Mouse (Mus musculus) hindbrain, embryonic 16.5 days (tissue): ENCODE measurements around the gene Slc29a1. TPM values are rescaled to one million over a fixed set of nuclear protein-coding genes. Genes with fewer than 3 reads are reported as not detected.

ENCODE experiments used
- ATAC-seq: fragments of 200-750 bp; cut with Nextera tagmentation; 2 replicates; pipeline ENCODE4 v1.8.0; 2017; ENCODE audit warnings: moderate TSS enrichment, moderate library complexity
- H3K27ac ChIP-seq: fragments of 300-500 bp; sonication (generic); 2 replicates; pipeline ENCODE4 v1.5.1; 2014; ENCODE audit warnings: low read depth, mild to moderate bottlenecking, control low read depth, low read length, moderate library complexity
- H3K27me3 ChIP-seq: fragments of 300-500 bp; sonication (generic); replicated peaks from 2 replicates; pipeline ENCODE4 v1.6.1; 2014; ENCODE audit warnings: low read length; ENCODE audit not compliant: control insufficient read depth, insufficient read depth
- H3K36me3 ChIP-seq: fragments of 300-500 bp; sonication (generic); 2 replicates; pipeline ENCODE4 v1.6.1; 2014; ENCODE audit warnings: mild to moderate bottlenecking, low read length, moderate library complexity, mixed read lengths; ENCODE audit not compliant: control insufficient read depth, insufficient read depth
- H3K4me1 ChIP-seq: fragments of 300-500 bp; sonication (generic); 2 replicates; pipeline ENCODE4 v1.6.1; 2014; ENCODE audit warnings: low read depth, low read length; ENCODE audit not compliant: control insufficient read depth, insufficient read depth
- H3K4me2 ChIP-seq: fragments of 300-500 bp; sonication (generic); 2 replicates; pipeline ENCODE4 v1.6.1; 2014; ENCODE audit warnings: mild to moderate bottlenecking, low read length, control low read depth, moderate library complexity
- H3K4me3 ChIP-seq: fragments of 300-500 bp; sonication (generic); 2 replicates; pipeline ENCODE4 v1.5.1; 2014; ENCODE audit warnings: mild to moderate bottlenecking, low read length, control low read depth, moderate library complexity
- H3K9ac ChIP-seq: fragments of 300-500 bp; sonication (generic); 2 replicates; pipeline ENCODE4 v1.6.1; 2014; ENCODE audit warnings: low read depth, mild to moderate bottlenecking, control low read depth, low read length, moderate library complexity
- H3K9me3 ChIP-seq: fragments of 300-500 bp; sonication (generic); 2 replicates; pipeline ENCODE4 v1.6.1; 2014; ENCODE audit warnings: mild to moderate bottlenecking, low read length, moderate library complexity; ENCODE audit not compliant: control insufficient read depth
- whole genome bisulfite sequencing: fragments of 180-500 bp; shearing (Covaris S2); extraction: QIAGEN DNeasy Blood & Tissue Kit; methylation state at CpG from one replicate; pipeline ENCODE4 v1.1.7; 2014; 5-methylcytosine and 5-hydroxymethylcytosine counted together
- polyA plus RNA-seq: library from polyadenylated mRNA; unstranded; fragments of >200 nt; fragmentation: Nextera tagmentation; extraction: Ambion mirVana; gene quantifications from 2 replicates; pipeline ENCODE4 v1.2.1, GENCODE M21; 2015

Slc29a1 gene
- polyA plus RNA-seq, 1 experiment from 2014 or later: 56.5 TPM

DNA sequence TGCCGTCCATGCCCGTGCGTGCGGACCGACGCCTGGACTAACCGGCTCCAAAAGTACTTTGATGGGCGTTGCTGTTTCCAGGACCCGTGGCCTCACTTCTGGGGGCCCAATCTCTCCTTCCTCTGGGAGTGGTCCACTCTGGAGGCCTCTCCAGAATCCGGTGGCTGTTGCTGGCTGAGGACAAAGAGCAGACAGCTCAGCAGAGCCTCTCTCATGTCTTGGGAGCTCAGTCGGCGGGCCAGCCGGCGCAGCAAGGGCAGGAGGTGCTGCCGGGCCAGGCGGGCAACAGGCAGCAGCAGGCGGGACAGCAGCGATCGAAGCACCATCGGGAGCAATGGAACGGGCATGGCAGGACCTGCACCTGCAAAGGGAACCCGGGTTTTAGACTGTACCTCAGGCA, 1.9 kb upstream of the Slc29a1 start:
- H3K9me3 ChIP-seq: no peaks in the 10 kb centered on the region
- no peaks in the 10 kb centered on the region for H3K36me3 ChIP-seq
- no peak overlapping the region for H3K4me3 ChIP-seq
- 12% methylated on average over 22 of the region's 22 CpGs for WGBS
- H3K9ac ChIP-seq: no peak overlapping the region
- ATAC-seq: no peak
- peaks cover 12% of the 10 kb centered on the region for H3K27me3 ChIP-seq
- H3K4me2 ChIP-seq: no peak overlapping the region
- H3K4me1 ChIP-seq: peaks cover 10% of the 10 kb centered on the region
- H3K27ac ChIP-seq: no peak overlapping the region

DNA sequence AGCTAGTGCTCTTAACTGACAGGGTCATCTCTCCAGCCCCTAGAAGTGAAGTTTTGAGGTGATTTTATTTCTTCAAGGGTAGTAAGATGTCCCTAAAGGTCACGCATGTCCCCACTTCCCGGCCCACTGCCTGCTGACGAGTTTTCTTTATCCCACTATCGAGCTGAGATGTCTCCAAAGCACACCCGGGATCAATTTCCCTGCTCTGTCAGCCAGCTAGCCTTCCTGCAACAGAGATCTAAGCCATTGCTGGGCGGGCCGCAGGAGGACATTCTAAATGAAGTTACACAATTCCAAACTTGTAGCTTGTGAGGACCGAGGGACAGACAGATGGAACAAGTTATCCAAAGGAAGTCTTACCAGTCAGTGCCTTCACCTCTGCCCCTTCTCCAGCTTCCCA, 861 bp upstream of the Slc29a1 start:
- Histone ChIP-seq H3K4me2 (no peak overlapping the region), H3K27ac (no peak overlapping the region), H3K4me3 (no peak overlapping the region), H3K36me3 (no peaks in the 10 kb centered on the region), H3K9ac (no peak overlapping the region), H3K4me1 (peaks cover 20% of the 10 kb centered on the region), H3K27me3 (peaks cover 12% of the 10 kb centered on the region), H3K9me3 (no peaks in the 10 kb centered on the region)
- ATAC-seq: no peak
- WGBS: 60% methylated on average over 8 of the region's 8 CpGs

DNA sequence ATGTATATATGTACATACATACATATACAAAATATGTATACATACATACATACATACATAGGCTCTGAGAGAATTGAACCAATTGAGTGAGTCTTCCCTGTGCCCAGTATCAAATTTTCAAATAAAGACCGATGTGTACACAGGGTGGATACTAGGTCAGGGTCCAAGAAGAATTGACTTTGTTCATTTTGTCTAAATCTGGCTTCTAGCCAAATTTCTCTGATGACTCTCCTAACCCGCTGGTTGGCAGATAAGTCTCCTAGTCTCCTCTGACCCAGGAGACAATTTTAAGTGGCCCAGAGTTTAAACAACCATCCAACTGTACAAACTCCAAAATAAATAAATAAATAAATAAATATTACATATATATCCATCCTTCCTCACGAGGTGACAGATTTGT, 515 bp downstream of the Slc29a1 start:
- 36% methylated on average over 3 of the region's 3 CpGs for WGBS
- H3K36me3 ChIP-seq: no peaks in the 10 kb centered on the region
- H3K4me1 ChIP-seq: peaks cover 30% of the 10 kb centered on the region
- H3K9ac ChIP-seq: no peak overlapping the region; the same call in 1 of the 2 replicates
- H3K27ac ChIP-seq: no peak overlapping the region
- no peaks in the 10 kb centered on the region for H3K9me3 ChIP-seq
- peak overlapping the region; percentile 60 for H3K4me2 ChIP-seq
- H3K4me3 ChIP-seq: no peak overlapping the region
- ATAC-seq: no peak
- peaks cover 12% of the 10 kb centered on the region for H3K27me3 ChIP-seq

DNA sequence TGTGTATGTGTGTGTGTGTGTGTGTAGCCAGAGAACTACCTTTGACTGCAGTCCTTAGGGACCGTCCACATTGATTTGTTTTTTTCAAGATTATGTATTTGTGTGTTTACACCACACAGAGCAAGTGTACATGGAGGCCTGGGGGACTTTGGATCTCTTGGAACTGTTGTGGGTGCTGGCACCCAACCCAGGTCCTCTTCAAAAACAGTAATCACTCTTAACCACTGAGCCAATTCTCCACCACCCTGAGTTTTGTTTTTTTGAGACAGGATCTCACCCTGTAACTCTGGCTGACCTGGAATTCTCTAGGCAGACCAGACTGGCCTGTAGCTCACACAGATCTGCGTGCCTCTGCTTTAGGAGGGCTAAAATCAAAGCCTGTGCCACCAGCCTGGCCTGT, 1.0 kb downstream of the Slc29a1 start:
- no peak overlapping the region for H3K4me2 ChIP-seq
- WGBS: 89% methylated on average over 2 of the region's 2 CpGs
- H3K27me3 ChIP-seq: peaks cover 14% of the 10 kb centered on the region

DNA sequence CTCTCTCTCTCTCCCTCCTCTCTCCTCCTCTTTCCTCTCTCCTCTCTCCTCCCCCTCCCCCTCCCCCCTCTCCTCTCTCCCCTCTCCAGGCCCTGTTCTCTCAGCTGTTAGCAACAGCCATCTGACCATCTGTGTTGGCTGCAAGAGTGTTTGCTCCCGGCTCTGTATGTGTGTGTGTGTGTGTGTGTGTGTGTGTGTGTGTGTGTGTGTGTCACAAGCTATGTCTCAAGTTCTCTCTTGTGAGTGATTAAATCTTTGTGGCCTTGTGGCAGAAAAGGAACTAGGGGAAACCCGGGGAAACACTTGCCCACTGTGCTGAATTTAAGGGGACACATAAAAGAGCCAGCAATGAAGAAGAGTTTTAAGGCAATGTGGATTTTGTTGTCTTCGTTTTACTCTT, 1.6 kb downstream of the Slc29a1 start:
- H3K4me1 ChIP-seq: peaks cover 30% of the 10 kb centered on the region
- no peak overlapping the region for H3K4me2 ChIP-seq
- H3K36me3 ChIP-seq: no peaks in the 10 kb centered on the region
- no peaks in the 10 kb centered on the region for H3K9me3 ChIP-seq
- H3K27ac ChIP-seq: no peak overlapping the region
- H3K27me3 ChIP-seq: peaks cover 14% of the 10 kb centered on the region
- H3K4me3 ChIP-seq: no peak overlapping the region
- no peak for ATAC-seq
- no peak overlapping the region for H3K9ac ChIP-seq
- WGBS: 38% methylated on average over 3 of the region's 3 CpGs

More for the DNA sequence above, 1.0 kb downstream of the Slc29a1 start:
- Histone ChIP-seq H3K36me3 (no peaks in the 10 kb centered on the region), H3K9ac (no peak overlapping the region), H3K4me3 (no peak overlapping the region), H3K9me3 (no peaks in the 10 kb centered on the region), H3K4me1 (peaks cover 30% of the 10 kb centered on the region), H3K27ac (no peak overlapping the region)
- no peak for ATAC-seq

- Histone ChIP-seq H3K4me2 (no peak overlapping the region), H3K27me3 (peaks cover 14% of the 10 kb centered on the region), H3K4me3 (no peak overlapping the region), H3K27ac (peak overlapping the region; percentile 65), H3K36me3 (no peaks in the 10 kb centered on the region), H3K4me1 (peaks cover 39% of the 10 kb centered on the region), H3K9ac (no peak overlapping the region), H3K9me3 (no peaks in the 10 kb centered on the region)
- peak; percentile 51 for ATAC-seq
- 17% methylated on average over 11 of the region's 11 CpGs for WGBS
These were observed 2.6 kb downstream of the Slc29a1 start for GRCm38 (mm10) chr17:45596631-45597396.

DNA sequence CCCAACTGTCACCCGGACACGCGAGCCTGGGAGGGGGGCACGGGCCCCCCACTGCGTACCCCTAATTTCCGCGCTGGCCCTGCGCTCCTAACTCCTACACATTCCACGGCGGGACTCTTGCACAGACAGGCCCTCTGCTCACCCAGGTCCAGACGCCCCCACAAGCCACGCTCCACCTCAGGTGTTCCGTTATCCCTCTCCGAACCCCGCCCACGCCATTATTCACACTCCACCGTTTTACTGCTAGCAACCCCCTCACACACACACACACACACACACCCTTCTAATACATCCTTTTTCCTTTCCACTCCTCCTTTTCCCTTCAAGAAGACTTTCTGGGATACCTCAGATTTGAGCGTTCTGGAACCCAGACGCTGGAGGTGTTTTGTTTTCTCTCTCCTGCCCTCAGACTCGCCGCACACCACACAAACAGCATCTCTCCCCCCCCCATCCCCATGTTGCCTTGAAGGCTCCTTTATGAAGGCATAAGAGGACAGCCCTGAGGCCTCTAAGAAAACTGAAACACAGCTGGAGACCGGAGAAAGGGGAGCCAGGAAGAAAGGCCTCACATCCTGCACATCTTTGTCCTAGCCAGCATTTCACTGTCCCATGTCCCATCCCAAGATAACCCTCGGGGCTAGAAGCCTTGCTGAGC, 3.5 kb downstream of the Slc29a1 start:
- peaks cover 6% of the 10 kb centered on the region for H3K27me3 ChIP-seq
- no peaks in the 10 kb centered on the region for H3K36me3 ChIP-seq
- WGBS: 5% methylated on average over 23 of the region's 23 CpGs
- peak overlapping the region; percentile 69 for H3K9ac ChIP-seq
- H3K4me3 ChIP-seq: peak overlapping the region; percentile 56
- ATAC-seq: peak; percentile 28
- H3K27ac ChIP-seq: peak overlapping the region; percentile 65
- no peaks in the 10 kb centered on the region for H3K9me3 ChIP-seq
- H3K4me1 ChIP-seq: peaks cover 41% of the 10 kb centered on the region
- H3K4me2 ChIP-seq: peak overlapping the region; percentile 81

GRCm38 (mm10) chr17:45594881-45595735, 4.3 kb downstream of the Slc29a1 start:
- Histone ChIP-seq H3K27ac (peak overlapping the region; percentile 59; the same call in 1 of the 2 replicates), H3K9me3 (no peaks in the 10 kb centered on the region), H3K4me1 (peaks cover 41% of the 10 kb centered on the region), H3K4me3 (peak overlapping the region; percentile 56), H3K9ac (peak overlapping the region; percentile 69), H3K4me2 (peak overlapping the region; percentile 81), H3K36me3 (no peaks in the 10 kb centered on the region), H3K27me3 (peaks cover 2% of the 10 kb centered on the region; the same call in 1 of the 2 replicates)
- WGBS: 2% methylated on average over 56 of the region's 58 CpGs
- ATAC-seq: peak; percentile 78
